Mouse (Mus musculus) hematopoietic stem cell, adult 5-6 weeks (primary cell): Measurements from ENCODE around the gene Acap2. TPM values are rescaled to one million over a fixed set of nuclear protein-coding genes. Genes with fewer than 3 reads are reported as not detected.

ENCODE experiments used
- ATAC-seq, 2 experiments: fragments of 125-278 bp in 1 of 2; replicated peaks in 1 of 2; 2 replicates each; pipeline ENCODE4 v1.8.0; 2016 to 2017; ENCODE audit warnings: inconsistent platforms in 2 of 2, mild to moderate bottlenecking in 2 of 2, moderate number of reproducible peaks in 2 of 2, low read depth in 1 of 2, moderate TSS enrichment in 1 of 2; ENCODE audit not compliant: low FRiP score in 2 of 2, poor library complexity in 2 of 2, severe bottlenecking in 2 of 2, insufficient read depth in 1 of 2, low TSS enrichment in 1 of 2
- total RNA-seq: library from RNA; stranded (forward); fragments of 172-1452, 232-1000 nt; gene quantifications from 2 replicates; pipeline ENCODE4 v1.2.3, GENCODE M21; 2017

The Acap2 gene
- total RNA-seq, 1 experiment from 2014 or later: 44.5 TPM

GRCm38 (mm10) chr16:31071731-31072130, 129.3 kb downstream of the Acap2 start:
- no peak for ATAC-seq

GRCm38 (mm10) chr16:31070358-31071133, 130.5 kb downstream of the Acap2 start:
- peak; percentile 67 to 81 for ATAC-seq

GRCm38 (mm10) chr16:31069211-31070166, 131.6 kb downstream of the Acap2 start:
- no peak for ATAC-seq

- ATAC-seq: no peak
Measured at GRCm38 (mm10) chr16:31068280-31068679, 132.8 kb downstream of the Acap2 start.

- peak; percentile 34 to 46; a peak in 2 of 4 replicates for ATAC-seq
Measured at GRCm38 (mm10) chr16:31066344-31067098, 134.5 kb downstream of the Acap2 start.

- ATAC-seq: no peak
Measured at GRCm38 (mm10) chr16:31064782-31065181, 136.3 kb downstream of the Acap2 start.

- ATAC-seq: no peak
Measured at GRCm38 (mm10) chr16:31062918-31063317, 138.1 kb downstream of the Acap2 start.

GRCm38 (mm10) chr16:31061246-31061880, 139.7 kb downstream of the Acap2 start:
- ATAC-seq: no peak

- no peak for ATAC-seq
Measured at GRCm38 (mm10) chr16:31060714-31061113, 140.3 kb downstream of the Acap2 start.

GRCm38 (mm10) chr16:31060226-31060625, 140.8 kb downstream of the Acap2 start:
- ATAC-seq: no peak

GRCm38 (mm10) chr16:31059730-31060129, 141.3 kb downstream of the Acap2 start:
- ATAC-seq: no peak

- no peak for ATAC-seq
Measured at GRCm38 (mm10) chr16:31052812-31053211, 148.2 kb downstream of the Acap2 start.

GRCm38 (mm10) chr16:31052177-31052726, 148.8 kb downstream of the Acap2 start:
- ATAC-seq: no peak

GRCm38 (mm10) chr16:31050701-31051100, 150.3 kb downstream of the Acap2 start:
- no peak for ATAC-seq

- ATAC-seq: no peak
Measured at GRCm38 (mm10) chr16:31048194-31048593, 152.9 kb downstream of the Acap2 start.

GRCm38 (mm10) chr16:31047186-31047898, 153.7 kb downstream of the Acap2 start:
- ATAC-seq: no peak
